Mouse (Mus musculus): ENCODE measurements around the gene Srl. TPM values are rescaled to one million over a fixed set of nuclear protein-coding genes. Genes with fewer than 3 reads are reported as not detected.

The Srl gene
- total RNA-seq, 2 experiments from 2014 or later = 1,026 to 1,225 TPM

DNA sequence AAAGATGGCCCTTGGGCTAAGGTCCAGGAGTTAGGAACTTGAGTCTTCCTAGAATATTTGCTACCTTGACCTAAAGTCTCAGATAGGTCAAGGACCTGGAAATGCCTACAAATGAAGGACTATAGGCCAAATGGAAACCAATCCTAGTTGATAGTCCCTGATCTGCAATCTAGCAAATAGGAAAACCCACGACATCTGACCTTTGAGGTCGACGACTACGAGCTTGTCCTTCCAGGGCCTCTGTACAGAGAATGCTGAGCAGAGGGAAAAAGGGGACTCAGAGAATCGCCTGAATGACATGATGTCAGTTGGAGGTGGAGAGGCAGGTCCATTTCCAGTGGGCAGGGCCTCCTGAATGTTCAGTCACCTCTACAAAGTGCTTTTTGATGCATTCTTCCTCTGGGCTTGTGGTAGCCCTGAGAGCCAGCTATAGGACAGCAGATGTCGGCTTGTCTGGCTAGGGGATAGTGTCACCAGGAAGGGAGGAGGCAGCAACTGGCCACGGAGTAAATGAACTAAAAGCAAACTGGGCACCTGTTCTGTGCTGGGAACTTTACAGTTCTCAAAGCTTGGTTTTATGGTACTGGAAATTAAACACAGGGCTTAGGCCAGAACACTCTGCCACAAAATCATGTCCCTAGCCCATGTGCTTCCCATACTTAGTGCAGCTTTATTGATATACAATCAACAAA lies 18.2 kb downstream of the Srl start:
- peak overlapping the region; percentile 81 for H3K4me3 ChIP-seq
- peak overlapping the region; percentile 99 for H3K27ac ChIP-seq
- DNase-seq = no peak
- no peak for TF ChIP-seq CTCF (IDR thresholded peaks at IDR 0.05)
- intact Hi-C loops (cut with DNase I) = no loop called here

DNA sequence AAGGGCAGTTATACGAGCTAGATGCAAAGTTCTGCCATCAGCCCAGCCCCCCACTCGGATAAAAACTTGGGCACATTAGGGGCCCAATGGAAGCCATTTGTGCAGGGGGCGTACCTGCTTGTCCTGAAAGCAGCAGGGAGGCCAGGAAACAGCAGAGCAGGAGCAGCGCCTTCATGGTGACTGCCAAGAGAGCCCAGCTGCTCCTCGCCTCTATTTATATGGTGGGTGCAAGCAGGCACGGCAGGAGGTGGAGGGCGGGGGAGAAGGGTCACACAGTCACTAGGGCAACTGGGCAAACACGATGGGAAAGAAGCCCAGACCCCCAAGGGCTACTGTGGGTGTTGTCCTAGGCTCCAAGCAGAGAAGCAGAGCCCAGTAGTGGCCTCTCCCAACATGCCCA lies 18.7 kb downstream of the Srl start:
- Histone ChIP-seq H3K27ac (peak overlapping the region; percentile 99), H3K4me3 (peak overlapping the region; percentile 81)
- intact Hi-C loops (cut with DNase I) = no loop called here
- peak; percentile 85 for DNase-seq
- no peak for TF ChIP-seq CTCF (IDR thresholded peaks at IDR 0.05)

DNA sequence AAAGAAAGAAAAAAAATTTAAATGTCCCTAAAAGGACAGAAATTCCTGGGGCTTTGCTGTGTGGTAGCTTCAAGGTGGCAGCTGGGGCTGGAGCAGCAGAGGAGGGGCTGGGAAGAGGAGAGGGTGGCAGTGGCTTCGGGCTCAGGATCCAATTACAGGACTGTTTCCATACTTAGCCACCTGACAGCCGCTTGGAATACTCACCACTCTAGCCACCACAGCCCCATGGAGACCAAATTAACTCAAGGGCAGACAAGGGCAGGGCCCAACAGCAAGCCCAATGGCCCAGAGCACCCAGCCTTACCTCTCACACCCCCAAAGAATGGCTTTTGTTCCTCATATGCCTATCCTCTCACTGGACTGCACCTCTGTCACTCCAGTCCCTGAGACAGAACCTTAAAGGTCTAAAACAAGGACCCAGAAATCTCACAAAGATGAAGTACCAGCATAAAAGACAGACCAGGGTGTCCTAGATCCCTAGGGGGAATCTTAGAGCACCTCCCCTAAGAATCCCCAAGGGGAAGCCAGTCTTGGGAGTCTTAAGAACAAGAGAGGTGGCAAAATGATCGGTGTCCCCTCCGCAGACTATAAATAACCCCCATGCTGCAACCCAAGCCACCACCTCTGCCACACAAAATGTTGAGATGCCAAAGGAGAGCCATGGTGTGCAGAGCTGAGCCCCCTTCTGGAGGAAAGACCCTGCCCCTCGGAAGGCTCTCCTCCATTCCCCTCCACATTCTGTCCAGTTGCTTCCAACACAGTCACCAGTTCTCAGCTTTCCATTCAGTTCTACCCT lies 19.7 kb downstream of the Srl start:
- intact Hi-C loops (cut with DNase I) = no loop called here
- TF ChIP-seq CTCF (IDR thresholded peaks at IDR 0.05) = no peak

DNA sequence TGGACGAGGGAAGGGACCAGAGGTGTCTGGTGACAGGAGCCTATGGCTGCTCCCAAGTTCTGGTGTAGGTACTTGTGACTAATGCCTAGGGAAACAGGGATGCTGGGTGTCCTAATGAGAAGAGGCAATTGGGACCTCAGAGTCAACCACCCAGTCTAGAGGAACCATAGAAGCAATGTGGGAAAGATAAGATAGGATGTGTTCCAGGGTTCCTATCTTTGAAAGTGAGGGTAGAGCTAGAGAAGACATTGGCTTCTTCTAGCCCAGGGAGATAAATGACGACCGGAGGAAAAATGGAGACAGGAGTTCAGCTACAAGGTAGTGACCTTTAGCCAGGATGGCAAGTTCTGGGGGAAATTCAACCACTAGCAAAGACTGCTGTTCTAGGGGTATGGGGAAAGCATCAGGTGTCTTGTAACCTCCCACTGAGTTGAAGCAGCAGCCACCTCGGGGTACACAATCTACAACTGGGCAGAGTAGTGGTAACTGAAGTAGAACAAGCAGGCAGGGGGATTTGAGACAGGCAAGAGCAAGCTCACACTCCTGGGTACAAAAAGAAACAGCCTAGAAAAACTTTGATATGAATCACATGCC lies 20.4 kb downstream of the Srl start:
- TF ChIP-seq CTCF (IDR thresholded peaks at IDR 0.05) = no peak
- intact Hi-C loops (cut with DNase I) = no loop called here
- Histone ChIP-seq H3K4me3 (peak overlapping the region; percentile 81), H3K27ac (peak overlapping the region; percentile 99)
- DNase-seq = no peak

More for the DNA sequence above, 19.7 kb downstream of the Srl start:
- peak; percentile 82 for DNase-seq
- Histone ChIP-seq H3K27ac (peak overlapping the region; percentile 99), H3K4me3 (peak overlapping the region; percentile 81)

DNA sequence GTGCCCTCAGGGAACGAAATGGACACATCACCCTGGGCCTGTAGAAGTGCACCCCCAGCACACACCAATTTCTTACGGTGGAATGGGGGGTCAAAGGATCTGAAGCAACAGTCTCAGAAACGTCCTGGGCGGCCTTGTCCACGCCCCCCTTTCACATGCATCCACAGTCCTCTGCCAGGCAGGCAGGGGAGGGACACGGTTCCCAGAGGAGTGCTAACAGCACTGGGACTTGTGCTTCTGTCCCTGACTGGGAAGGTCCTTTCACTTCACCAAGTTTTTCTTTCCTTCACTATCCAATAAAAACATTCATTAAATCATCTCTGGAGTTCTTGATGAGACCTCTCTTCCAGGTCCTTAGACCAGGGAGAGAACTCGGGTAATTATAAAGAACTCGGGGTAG lies 20.9 kb downstream of the Srl start:
- peak overlapping the region; percentile 81 for H3K4me3 ChIP-seq
- H3K27ac ChIP-seq = peak overlapping the region; percentile 99
- no peak for TF ChIP-seq CTCF (IDR thresholded peaks at IDR 0.05)
- DNase-seq = no peak
- intact Hi-C loops (cut with DNase I) = no loop called here

DNA sequence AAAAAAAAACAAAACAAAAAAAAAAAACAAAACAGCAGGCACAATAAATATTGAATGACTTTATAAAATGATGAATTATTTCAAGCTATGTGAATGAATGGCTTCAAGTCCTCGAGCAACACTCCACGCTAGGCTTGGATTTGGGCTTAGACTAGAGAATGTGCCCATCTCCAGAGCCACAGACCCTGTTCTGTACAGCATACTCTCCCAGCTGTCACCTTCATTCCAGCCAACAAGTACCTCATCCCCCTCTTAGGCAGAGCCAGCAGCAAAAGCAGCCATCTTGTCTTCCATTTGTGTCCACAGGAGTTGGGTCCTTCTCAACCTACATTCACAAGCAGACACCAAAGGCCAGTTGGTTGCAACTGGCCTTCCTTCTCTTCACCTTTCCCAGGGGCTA lies 21.8 kb downstream of the Srl start:
- intact Hi-C loops (cut with DNase I) = no loop called here
- no peak for DNase-seq
- Histone ChIP-seq H3K4me3 (peak overlapping the region; percentile 81), H3K27ac (peak overlapping the region; percentile 99)
- no peak for TF ChIP-seq CTCF (IDR thresholded peaks at IDR 0.05)

DNA sequence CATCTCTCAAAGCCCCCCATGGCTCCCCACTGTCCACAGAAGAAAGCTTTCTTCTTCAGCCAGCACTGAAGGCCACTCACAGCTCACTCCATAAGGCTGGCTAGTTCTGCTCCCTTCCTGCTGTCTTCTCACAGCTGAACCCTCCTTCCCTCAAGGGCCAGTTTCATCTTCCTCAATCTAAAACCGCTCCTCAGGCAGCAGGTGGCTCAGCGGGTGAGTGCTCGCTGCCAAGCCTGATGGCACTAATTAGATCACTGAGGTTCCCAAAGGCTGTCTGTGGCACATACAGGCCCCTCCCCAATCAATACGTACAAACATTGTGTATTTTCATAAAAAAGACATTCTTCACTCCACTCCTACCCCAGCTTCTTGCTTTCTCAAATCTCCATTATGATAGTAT lies 22.5 kb downstream of the Srl start:
- intact Hi-C loops (cut with DNase I) = no loop called here
- H3K4me3 ChIP-seq = peak overlapping the region; percentile 81
- TF ChIP-seq CTCF (IDR thresholded peaks at IDR 0.05) = no peak
- DNase-seq = peak; percentile 52
- H3K27ac ChIP-seq = peak overlapping the region; percentile 99

DNA sequence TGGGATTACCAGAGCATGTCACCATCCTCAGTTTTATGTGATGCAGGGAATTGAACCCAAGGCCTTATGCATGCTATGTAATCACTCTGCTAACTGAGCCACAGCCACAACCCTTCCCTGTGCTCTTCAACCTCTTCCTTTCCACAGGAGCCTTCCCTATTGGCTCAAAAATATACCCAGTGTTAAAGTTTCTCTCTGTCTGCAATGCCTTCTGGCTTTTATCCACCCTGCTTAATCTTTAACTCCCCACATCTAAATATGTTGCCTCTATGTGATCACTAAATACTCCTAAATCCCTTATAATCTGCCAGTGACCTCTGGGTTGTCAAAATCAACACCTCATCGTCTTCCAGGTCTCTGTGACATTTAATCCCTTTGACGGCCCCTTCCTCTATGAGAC lies 23.7 kb downstream of the Srl start:
- no peak for DNase-seq
- TF ChIP-seq CTCF (IDR thresholded peaks at IDR 0.05) = no peak
- H3K27ac ChIP-seq = peak overlapping the region; percentile 99
- intact Hi-C loops (cut with DNase I) = no loop called here
- H3K4me3 ChIP-seq = peak overlapping the region; percentile 81

DNA sequence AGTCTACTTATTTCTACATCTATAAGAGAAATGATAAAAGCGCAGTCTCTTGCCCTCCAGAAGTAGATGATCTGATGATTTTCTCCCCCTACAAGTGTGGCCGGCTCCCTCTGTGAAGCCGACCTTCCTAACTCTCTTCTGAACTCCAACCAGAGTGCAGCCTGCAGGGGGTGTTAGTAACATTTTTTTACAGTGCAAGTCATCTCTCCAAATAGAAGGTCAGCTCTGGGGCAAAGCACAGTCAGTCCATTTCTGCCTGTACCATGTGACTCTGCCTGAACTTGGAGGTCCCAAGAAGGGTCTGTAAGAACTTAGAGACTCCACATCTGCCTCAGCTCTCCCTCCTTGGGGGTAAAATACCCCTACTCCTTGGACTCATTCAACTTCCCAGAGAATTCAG lies 27.2 kb downstream of the Srl start:
- Histone ChIP-seq H3K4me3 (peak overlapping the region; percentile 42), H3K27ac (peak overlapping the region; percentile 99)
- DNase-seq = peak; percentile 47
- peak; percentile 16; the same call in 1 of the 2 replicates for TF ChIP-seq CTCF (IDR thresholded peaks at IDR 0.05)
- intact Hi-C loops (cut with DNase I) = no loop called here

DNA sequence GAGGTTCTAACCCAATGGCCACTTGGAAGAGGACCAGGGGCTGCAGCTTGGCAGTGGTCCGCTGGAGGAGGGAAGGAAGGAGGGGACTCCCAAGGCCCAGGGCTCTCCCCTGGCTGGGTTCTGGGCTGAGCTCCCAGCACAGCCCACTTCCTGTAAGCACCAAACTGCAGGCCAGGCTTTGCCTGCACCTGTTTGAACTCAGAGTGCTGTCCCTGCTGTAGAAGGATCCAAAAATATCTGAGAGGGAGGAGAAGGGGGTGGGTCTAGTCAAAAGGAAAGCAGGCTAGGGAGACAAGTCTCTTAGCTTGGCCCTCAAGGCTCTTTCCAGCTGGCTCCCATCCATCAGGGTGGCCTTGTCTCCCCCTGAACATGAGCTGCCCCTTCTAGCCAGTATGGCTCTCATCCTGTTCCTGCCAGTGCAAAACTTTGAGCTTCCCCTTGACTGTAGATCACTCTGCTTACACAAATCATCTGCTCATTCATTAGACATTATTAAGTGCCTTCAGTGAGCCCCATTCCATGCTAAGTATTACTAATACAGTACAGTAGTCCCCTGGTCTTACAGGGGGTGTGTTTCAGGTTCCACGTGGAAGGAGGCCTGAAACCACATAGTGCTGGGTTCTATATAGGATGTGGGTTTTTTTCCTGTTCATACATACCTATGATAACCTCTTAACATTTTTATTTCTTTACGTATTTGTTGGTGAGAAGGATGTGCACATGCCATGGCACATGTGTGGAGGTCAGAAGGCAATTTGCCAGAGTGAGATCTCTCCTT lies 28.8 kb downstream of the Srl start:
- no peak for TF ChIP-seq CTCF (IDR thresholded peaks at IDR 0.05)
- peak; percentile 92 for DNase-seq
- peak overlapping the region; percentile 42 for H3K4me3 ChIP-seq
- intact Hi-C loops (cut with DNase I) = no loop called here
- H3K27ac ChIP-seq = peak overlapping the region; percentile 99

DNA sequence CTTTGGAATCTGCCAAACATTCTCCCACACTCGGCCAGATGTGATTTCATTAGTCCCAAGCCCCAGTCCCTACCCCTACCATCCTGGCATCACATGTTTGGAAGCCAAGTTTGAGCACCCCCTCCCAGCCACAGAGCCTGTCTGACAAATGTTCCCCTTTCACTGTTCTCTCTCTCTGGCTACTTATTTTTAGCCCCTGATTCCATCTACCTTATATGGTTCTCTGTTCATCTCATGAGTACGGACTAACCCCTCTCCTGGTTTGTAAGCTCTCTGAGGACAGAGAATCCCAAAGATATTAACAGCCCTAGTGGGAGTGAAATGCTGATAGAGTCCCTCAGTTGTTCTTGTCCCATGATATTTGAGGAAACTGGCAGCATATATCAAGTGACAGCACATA lies 30.2 kb downstream of the Srl start:
- TF ChIP-seq CTCF (IDR thresholded peaks at IDR 0.05) = no peak
- H3K4me3 ChIP-seq = peak overlapping the region; percentile 23
- H3K27ac ChIP-seq = peak overlapping the region; percentile 99
- no peak for DNase-seq
- intact Hi-C loops (cut with DNase I) = no loop called here

DNA sequence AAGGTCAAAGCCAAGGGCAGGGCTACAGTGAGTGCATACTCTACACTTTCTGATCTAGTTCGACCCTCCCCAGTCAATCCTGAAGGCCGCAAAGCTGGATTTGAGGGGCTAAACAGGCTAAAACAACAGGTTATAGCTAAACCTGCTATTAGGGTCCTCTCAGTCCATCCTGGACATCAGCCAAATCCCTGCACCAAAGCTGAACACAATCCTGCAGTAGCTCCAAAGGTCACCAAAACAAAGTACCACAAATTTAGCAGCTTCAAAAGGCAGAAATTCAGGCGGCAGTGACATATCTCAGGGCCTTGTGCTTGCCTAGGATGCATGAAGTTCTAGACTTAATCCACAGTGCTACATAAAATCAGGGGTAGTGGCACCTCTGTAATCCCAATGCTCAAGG lies 35.4 kb downstream of the Srl start:
- DNase-seq = no peak
- intact Hi-C loops (cut with DNase I) = no loop called here
- no peak for TF ChIP-seq CTCF (IDR thresholded peaks at IDR 0.05)
- H3K4me3 ChIP-seq = peak overlapping the region; percentile 3; the same call in 1 of the 2 replicates
- H3K27ac ChIP-seq = peak overlapping the region; percentile 75
